Mouse (Mus musculus) midbrain, embryonic 11.5 days (tissue): ENCODE results near the gene Zbtb8b. TPM values are rescaled to one million over a fixed set of nuclear protein-coding genes. Genes with fewer than 3 reads are reported as not detected.

Source experiments
- ATAC-seq: fragments of 200-750 bp; cut with Nextera tagmentation; 2 replicates; pipeline ENCODE4 v1.8.0; 2017; ENCODE audit warnings: moderate TSS enrichment, moderate library complexity; ENCODE audit not compliant: low FRiP score
- DNase-seq: peaks from one replicate; pipeline ENCODE4 v3.0.0; 2015; ENCODE audit warnings: low spot score; ENCODE audit errors: missing footprints
- H3K27ac ChIP-seq: fragments of 300-500 bp; sonication (generic); 2 replicates; pipeline ENCODE4 v1.5.1; 2014; ENCODE audit warnings: low read depth, low read length
- H3K27me3 ChIP-seq: fragments of 300-500 bp; sonication (generic); 2 replicates; pipeline ENCODE4 v1.6.1; 2014; ENCODE audit warnings: mild to moderate bottlenecking, low read length, moderate library complexity, mixed read lengths; ENCODE audit not compliant: control insufficient read depth, insufficient read depth
- H3K36me3 ChIP-seq: fragments of 300-500 bp; sonication (generic); 2 replicates; pipeline ENCODE4 v1.6.1; 2014; ENCODE audit warnings: mild to moderate bottlenecking, low read length, moderate library complexity, mixed read lengths; ENCODE audit not compliant: control insufficient read depth, insufficient read depth
- H3K4me1 ChIP-seq: fragments of 300-500 bp; sonication (generic); 2 replicates; pipeline ENCODE4 v1.6.1; 2014; ENCODE audit warnings: low read length; ENCODE audit not compliant: control insufficient read depth, insufficient read depth
- H3K4me2 ChIP-seq: fragments of 300-500 bp; sonication (generic); 2 replicates; pipeline ENCODE4 v1.6.1; 2014; ENCODE audit warnings: mild to moderate bottlenecking, moderate library complexity
- H3K4me3 ChIP-seq: fragments of 300-500 bp; sonication (generic); 2 replicates; pipeline ENCODE4 v1.5.1; 2014; ENCODE audit warnings: low read depth, low read length
- H3K9ac ChIP-seq: fragments of 300-500 bp; sonication (generic); 2 replicates; pipeline ENCODE4 v1.6.1; 2014; ENCODE audit warnings: low read length
- H3K9me3 ChIP-seq: fragments of 300-500 bp; sonication (generic); 2 replicates; pipeline ENCODE4 v1.6.1; 2016; ENCODE audit warnings: low read length; ENCODE audit not compliant: control insufficient read depth
- WGBS: fragments of 180-500 bp; shearing (Covaris S2); extraction: QIAGEN DNeasy Blood & Tissue Kit; methylation state at CpG from one replicate; pipeline ENCODE4 v1.1.7; 2014; 5-methylcytosine and 5-hydroxymethylcytosine counted together
- polyA plus RNA-seq: library from polyadenylated mRNA; unstranded; fragments of >200 nt; fragmentation: Nextera tagmentation; extraction: Ambion mirVana; gene quantifications from 2 replicates; pipeline ENCODE4 v1.2.1, GENCODE M21; 2014

Zbtb8b gene
- polyA plus RNA-seq, 1 experiment from 2014 or later, result 2.0 TPM

DNA sequence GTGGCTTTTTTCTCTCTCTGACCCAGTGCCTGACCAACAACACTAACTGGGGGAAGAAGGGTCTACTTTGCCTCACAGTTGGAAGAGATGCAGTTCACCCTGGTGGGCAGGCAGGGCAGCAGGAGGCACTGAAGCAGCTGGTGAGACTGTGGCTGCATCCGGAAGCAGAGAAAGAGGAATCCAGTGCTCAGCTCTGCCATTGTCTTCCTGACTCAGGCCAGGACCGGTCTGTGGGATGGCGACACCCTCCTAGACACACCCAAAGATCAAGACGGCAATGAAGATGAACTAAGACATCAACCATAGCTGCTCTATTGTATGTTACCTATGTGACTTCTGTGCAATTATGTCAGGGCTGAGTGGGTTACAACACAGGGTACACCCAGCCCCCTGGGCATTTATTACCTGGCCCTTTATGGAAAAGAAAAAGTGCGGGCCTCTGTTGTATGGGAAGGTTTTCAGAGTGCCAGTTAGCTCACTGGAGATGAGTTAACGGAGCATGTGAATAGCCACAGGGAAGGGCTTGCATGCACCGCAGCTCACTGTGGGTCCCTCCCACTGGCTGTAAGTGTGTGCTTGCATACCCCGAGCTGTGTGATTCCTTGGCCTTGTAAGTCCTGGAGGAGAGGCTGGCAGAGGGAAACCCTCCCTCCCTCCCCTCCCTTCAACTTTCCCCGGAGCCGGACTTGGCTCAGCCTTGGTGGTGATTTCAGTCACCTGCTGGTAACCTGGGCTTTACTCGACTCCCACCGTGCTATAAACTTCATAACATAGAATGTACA is 46.4 kb downstream of the Zbtb8b start:
- DNase-seq, result no peak
- H3K9ac ChIP-seq, result no peak overlapping the region
- ATAC-seq, result no peak
- no peaks in the 10 kb centered on the region for H3K9me3 ChIP-seq
- no peak overlapping the region for H3K27ac ChIP-seq
- no peak overlapping the region for H3K4me3 ChIP-seq
- H3K36me3 ChIP-seq, result no peaks in the 10 kb centered on the region
- 40% methylated on average over 12 of the region's 12 CpGs for WGBS
- H3K4me1 ChIP-seq, result no peaks in the 10 kb centered on the region
- no peak overlapping the region for H3K4me2 ChIP-seq
- no peaks in the 10 kb centered on the region for H3K27me3 ChIP-seq

DNA sequence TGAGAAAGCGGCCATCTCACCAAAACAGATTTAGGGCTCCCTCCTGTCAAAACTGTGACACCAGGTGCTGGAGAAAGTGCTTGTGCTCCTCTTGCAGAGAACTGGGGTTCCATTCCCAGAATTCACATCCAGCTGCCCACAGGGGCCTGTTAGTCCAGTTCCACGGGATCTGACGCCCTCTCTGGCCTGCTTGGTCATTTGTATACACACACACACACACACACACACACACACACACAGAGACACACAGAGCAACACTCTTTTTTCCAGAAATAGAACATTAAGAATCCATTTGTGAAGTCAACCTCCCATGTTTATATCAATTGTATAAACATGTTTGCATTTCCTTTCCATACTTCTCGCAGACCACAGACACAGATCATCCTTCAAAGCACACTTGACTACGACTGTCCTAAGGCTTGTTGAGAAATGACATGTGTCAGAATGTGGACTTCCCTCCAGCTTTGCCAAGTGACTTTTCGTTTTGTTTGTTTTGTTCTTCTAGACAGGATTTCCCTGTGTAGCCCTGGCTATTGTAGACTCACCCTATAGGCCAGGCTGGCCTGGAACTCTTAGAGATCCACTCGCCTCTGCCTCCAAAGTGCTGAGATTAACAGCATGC is 49.6 kb downstream of the Zbtb8b start:
- no peak overlapping the region for H3K4me2 ChIP-seq
- DNase-seq (no peak), ATAC-seq (no peak)
- no peaks in the 10 kb centered on the region for H3K27me3 ChIP-seq
- no peak overlapping the region for H3K4me3 ChIP-seq
- no peak overlapping the region for H3K9ac ChIP-seq
- no peaks in the 10 kb centered on the region for H3K9me3 ChIP-seq
- 85% methylated on average over 7 of the region's 7 CpGs for WGBS
- H3K27ac ChIP-seq, result no peak overlapping the region
- H3K36me3 ChIP-seq, result no peaks in the 10 kb centered on the region
- H3K4me1 ChIP-seq, result no peaks in the 10 kb centered on the region

DNA sequence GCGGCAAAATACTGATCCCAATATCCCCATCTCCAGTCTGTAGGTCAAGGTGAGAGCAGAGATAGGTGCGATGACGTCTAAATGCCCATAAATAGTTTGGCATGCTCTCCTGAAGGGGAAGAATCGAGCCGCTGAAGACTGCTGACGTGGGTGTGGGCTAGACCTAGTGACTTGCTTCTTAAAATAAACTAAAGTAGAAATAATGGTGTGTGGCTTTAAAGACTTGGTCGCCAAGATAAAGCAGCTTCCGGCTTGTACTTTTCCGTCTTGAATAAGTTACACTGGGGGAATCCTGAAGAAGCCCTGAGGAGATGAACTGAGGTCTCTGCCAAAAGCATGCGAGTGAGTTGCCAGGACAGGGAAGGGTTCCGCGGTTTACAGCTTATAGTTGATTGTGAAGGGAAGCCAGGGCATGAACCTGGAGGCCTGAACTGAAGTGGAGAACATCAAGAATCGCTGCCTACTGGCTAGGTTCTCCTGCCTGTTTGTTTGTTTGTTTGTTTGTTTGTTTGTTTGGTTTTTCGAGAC is 50.4 kb downstream of the Zbtb8b start:
- no peak for ATAC-seq
- 90% methylated on average over 14 of the region's 14 CpGs for WGBS
- Histone ChIP-seq H3K4me1 (no peaks in the 10 kb centered on the region), H3K4me2 (no peak overlapping the region), H3K27me3 (no peaks in the 10 kb centered on the region), H3K36me3 (no peaks in the 10 kb centered on the region), H3K4me3 (no peak overlapping the region), H3K27ac (no peak overlapping the region), H3K9ac (no peak overlapping the region), H3K9me3 (no peaks in the 10 kb centered on the region)
- DNase-seq, result no peak

DNA sequence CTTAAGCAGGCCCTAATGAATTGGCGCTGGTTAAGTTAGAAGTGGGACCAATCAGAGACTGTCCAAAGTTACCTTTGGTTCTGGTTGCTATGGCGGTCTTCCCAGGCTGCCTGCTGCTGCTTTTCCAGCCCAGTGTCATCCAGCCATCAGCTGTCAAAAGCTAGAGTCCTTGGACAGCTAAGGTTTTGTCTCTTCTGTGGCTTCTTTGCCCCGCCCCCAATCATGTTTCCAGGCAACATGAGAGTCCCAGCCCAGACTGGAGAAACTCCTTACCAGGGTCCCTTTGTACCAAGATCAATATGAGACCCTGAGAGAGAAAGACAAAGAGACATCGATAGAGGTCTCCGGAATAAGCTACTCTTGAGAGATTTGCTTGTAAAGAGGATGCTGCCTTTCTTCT is 52.2 kb downstream of the Zbtb8b start:
- DNase-seq, result no peak

DNA sequence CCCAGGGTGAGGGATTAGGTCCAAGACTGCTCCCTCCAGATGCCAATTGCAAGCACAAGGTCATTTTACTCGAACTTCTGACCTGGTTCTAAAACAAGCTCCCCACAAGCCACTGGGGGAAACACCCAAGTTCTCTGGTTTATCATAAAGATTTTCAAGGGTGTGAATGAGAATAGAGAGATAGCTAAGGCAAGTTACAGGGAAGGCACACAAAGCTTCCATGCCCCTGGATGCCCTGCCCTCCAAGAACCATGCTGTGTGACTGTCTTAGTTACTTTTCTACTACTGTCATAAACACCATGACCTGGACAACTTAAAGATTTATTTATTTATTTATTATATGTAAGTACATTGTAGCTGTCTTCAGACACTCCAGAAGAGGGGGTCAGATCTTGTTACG is 53.7 kb downstream of the Zbtb8b start:
- Histone ChIP-seq H3K4me2 (no peak overlapping the region), H3K4me3 (no peak overlapping the region), H3K9ac (no peak overlapping the region), H3K9me3 (no peaks in the 10 kb centered on the region), H3K36me3 (no peaks in the 10 kb centered on the region), H3K27ac (no peak overlapping the region), H3K27me3 (no peaks in the 10 kb centered on the region), H3K4me1 (no peaks in the 10 kb centered on the region)
- DNase-seq (no peak), ATAC-seq (no peak)
- 58% methylated on average over 1 of the region's 2 CpGs for WGBS

More for the DNA sequence above, 52.2 kb downstream of the Zbtb8b start:
- H3K27ac ChIP-seq, result no peak overlapping the region
- H3K27me3 ChIP-seq, result no peaks in the 10 kb centered on the region
- H3K9me3 ChIP-seq, result no peaks in the 10 kb centered on the region
- H3K4me1 ChIP-seq, result no peaks in the 10 kb centered on the region
- H3K9ac ChIP-seq, result no peak overlapping the region
- ATAC-seq, result no peak
- H3K4me3 ChIP-seq, result no peak overlapping the region
- H3K36me3 ChIP-seq, result no peaks in the 10 kb centered on the region
- WGBS, result 60% methylated on average over 5 of the region's 5 CpGs
- no peak overlapping the region for H3K4me2 ChIP-seq

DNA sequence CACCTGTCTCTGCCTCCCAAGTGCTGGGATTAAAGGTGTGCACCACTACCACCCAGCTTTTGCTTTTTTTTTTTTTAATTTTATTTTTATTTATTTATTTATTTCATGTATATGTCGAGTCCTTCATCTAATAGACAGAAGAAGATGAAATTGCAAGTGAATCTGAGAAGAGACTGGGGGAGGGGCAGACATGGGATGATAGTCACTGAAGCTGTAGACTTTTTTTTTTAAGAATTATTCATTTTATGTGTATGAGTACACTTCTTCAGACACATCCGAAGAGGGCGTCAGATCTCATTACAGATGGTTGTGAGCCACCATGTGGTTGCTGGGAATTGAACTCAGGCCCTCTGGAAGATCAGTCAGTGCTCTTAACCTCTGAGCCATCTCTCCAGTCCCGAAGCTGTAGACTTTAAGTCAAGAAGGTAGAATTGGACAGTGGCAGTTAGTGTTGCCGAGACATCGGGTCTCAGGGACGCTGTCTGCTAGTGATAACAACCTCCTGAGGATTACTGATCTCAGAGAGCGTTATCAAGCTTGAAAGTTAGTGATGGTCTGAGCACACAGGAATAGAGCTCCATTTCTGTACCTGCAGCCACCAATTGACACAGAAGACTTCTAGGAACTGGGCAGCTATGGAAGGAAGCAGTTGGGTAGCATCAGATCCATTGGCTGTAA is 54.2 kb downstream of the Zbtb8b start:
- H3K36me3 ChIP-seq, result no peaks in the 10 kb centered on the region
- no peak overlapping the region for H3K9ac ChIP-seq
- H3K27ac ChIP-seq, result no peak overlapping the region
- ATAC-seq (no peak), DNase-seq (no peak)
- no peak overlapping the region for H3K4me3 ChIP-seq
- H3K27me3 ChIP-seq, result no peaks in the 10 kb centered on the region
- H3K4me2 ChIP-seq, result no peak overlapping the region
- no peaks in the 10 kb centered on the region for H3K9me3 ChIP-seq
- 84% methylated on average over 8 of the region's 8 CpGs for WGBS
- no peaks in the 10 kb centered on the region for H3K4me1 ChIP-seq

DNA sequence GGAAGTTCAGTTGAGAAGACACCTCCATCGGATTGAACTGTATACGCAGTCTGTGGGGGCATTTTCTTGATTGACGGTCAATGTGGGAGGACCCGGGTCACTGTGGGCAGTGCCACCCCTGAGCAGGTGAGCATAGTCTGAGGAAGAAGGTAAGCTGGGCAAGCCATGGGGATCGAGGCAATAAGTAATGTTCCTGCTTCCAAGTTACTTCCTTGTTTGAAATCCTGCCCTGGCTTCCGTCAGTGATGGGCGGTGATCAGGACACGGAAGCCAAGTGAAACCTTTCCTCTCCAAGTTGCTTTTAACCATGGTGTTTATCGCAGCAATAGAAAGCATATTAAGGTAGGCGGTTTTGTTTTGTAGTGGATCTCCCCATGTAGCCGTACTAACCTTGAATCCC is 55.0 kb downstream of the Zbtb8b start:
- no peaks in the 10 kb centered on the region for H3K27me3 ChIP-seq
- H3K9me3 ChIP-seq, result no peaks in the 10 kb centered on the region
- DNase-seq (no peak), ATAC-seq (no peak)
- WGBS, result 90% methylated on average over 11 of the region's 11 CpGs
- no peak overlapping the region for H3K9ac ChIP-seq
- H3K4me3 ChIP-seq, result no peak overlapping the region
- H3K27ac ChIP-seq, result no peak overlapping the region
- no peaks in the 10 kb centered on the region for H3K4me1 ChIP-seq
- H3K4me2 ChIP-seq, result no peak overlapping the region
- no peaks in the 10 kb centered on the region for H3K36me3 ChIP-seq

DNA sequence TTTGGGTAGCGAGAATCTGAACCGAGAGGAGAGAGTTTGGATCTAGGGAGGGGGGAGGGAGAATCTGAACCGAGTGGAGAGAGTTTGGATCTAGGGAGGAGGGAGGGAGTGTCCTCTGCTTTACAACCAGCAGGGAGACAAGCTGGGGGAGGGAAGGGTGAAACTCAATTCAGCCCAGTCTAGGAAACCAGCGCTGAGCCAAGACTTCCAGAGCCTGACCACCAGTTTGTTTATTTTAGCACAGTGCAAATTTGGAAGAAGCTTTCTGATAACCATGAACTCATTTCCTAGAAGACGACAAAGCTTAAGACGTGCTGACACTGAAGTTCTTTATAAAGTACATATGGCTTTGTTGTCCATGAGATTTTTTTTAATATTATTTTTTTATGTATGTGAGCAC is 56.2 kb downstream of the Zbtb8b start:
- no peaks in the 10 kb centered on the region for H3K4me1 ChIP-seq
- ATAC-seq (no peak), DNase-seq (no peak)
- no peaks in the 10 kb centered on the region for H3K27me3 ChIP-seq
- no peak overlapping the region for H3K9ac ChIP-seq
- H3K9me3 ChIP-seq, result no peaks in the 10 kb centered on the region
- H3K4me2 ChIP-seq, result no peak overlapping the region
- 49% methylated on average over 6 of the region's 6 CpGs for WGBS
- no peak overlapping the region for H3K27ac ChIP-seq
- H3K4me3 ChIP-seq, result no peak overlapping the region
- no peaks in the 10 kb centered on the region for H3K36me3 ChIP-seq

DNA sequence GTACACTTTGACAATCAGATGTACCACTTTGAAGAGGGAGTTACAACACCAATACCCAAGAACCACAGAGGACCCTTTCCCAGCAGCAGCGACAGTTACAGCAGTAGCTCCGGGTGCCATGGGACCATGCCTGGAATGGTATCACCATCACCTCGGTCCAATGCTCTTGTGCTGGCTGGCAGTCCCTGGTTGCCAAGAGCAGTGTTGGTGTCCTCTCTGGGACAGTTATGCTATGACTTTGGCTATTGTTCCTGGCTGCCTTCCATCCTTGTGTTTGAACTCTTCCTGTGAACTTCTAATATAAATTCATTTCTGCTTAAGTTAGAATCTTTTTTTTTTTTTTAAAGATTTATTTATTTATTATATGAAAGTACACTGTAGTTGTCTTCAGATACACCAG is 57.1 kb downstream of the Zbtb8b start:
- Histone ChIP-seq H3K27me3 (peaks cover 4% of the 10 kb centered on the region; the same call in 1 of the 2 replicates), H3K4me1 (no peaks in the 10 kb centered on the region), H3K4me2 (no peak overlapping the region), H3K36me3 (no peaks in the 10 kb centered on the region), H3K9me3 (no peaks in the 10 kb centered on the region), H3K27ac (no peak overlapping the region), H3K4me3 (no peak overlapping the region), H3K9ac (no peak overlapping the region)
- no peak for DNase-seq
- WGBS, result 90% methylated on average over 3 of the region's 3 CpGs
- ATAC-seq, result no peak
